Mouse (Mus musculus) bone marrow, adult 2 months (tissue): ENCODE results near the gene Dlx1. TPM values are rescaled to one million over a fixed set of nuclear protein-coding genes. Genes with fewer than 3 reads are reported as not detected.
A peak's percentile ranks its signal among the peaks of the same experiment; 100 is the strongest.

Experiments
- H3K27ac ChIP-seq: fragments of 200-500 bp; 2 replicates; pipeline ENCODE4 v1.5.1; 2012; ENCODE audit warnings: low read depth, mild to moderate bottlenecking, control low read depth, inconsistent platforms, low read length; ENCODE audit not compliant: control insufficient read depth, poor library complexity, insufficient read depth
- H3K4me1 ChIP-seq: fragments of 200-500 bp; 2 replicates; pipeline ENCODE4 v1.6.1; 2011; ENCODE audit warnings: low read length; ENCODE audit not compliant: control insufficient read depth, insufficient read depth
- H3K4me3 ChIP-seq: fragments of 200-500 bp; replicated peaks from 2 replicates; pipeline ENCODE3; 2011; ENCODE audit warnings: mild to moderate bottlenecking, low read depth, low read length, control low read depth; ENCODE audit not compliant: control insufficient read depth
- CTCF ChIP-seq: fragments of 200-500 bp; IDR thresholded peaks from 2 replicates; pipeline ENCODE4 v1.5.1; 2011; ENCODE audit warnings: low read length, control low read depth; ENCODE audit not compliant: control insufficient read depth, insufficient read depth
- POLR2A ChIP-seq: fragments of 200-500 bp; IDR thresholded peaks from 2 replicates; pipeline ENCODE4 v1.6.1; 2011; ENCODE audit warnings: low read depth, mild to moderate bottlenecking, control low read depth, low read length, borderline replicate concordance; ENCODE audit not compliant: control insufficient read depth
- WGBS: fragments of 180-500 bp; shearing (Covaris S2); methylation state at CpG from one replicate; pipeline ENCODE4 v1.1.7; 2018; 5-methylcytosine and 5-hydroxymethylcytosine counted together
- polyA plus RNA-seq: library from polyadenylated mRNA; stranded (reverse); fragments of >200 nt; gene quantifications from 2 replicates; pipeline ENCODE4 v1.2.4, GENCODE M21; 2011; ENCODE audit warnings: low replicate concordance; ENCODE audit not compliant: missing spikeins, insufficient read depth, insufficient read length

Gene Dlx1
- polyA plus RNA-seq, 1 experiment: 0.75 TPM

- no peak overlapping the region for H3K4me3 ChIP-seq
- no peak overlapping the region for H3K27ac ChIP-seq
- no peak for TF ChIP-seq CTCF
- TF ChIP-seq POLR2A: no peak
- H3K4me1 ChIP-seq: no peaks in the 10 kb centered on the region
- 62% methylated on average over 5 of the region's 5 CpGs for WGBS
Observed at GRCm38 (mm10) chr2:71556071-71556470, 28.2 kb downstream of the Dlx1 start.

GRCm38 (mm10) chr2:71566466-71566865 lies 38.6 kb downstream of the Dlx1 start:
- Histone ChIP-seq H3K4me1 (no peaks in the 10 kb centered on the region; the same call in 1 of the 2 replicates), H3K27ac (no peak overlapping the region), H3K4me3 (no peak overlapping the region)
- TF ChIP-seq POLR2A (no peak), CTCF (no peak)
- WGBS: 76% methylated on average over 9 of the region's 9 CpGs

- H3K27ac ChIP-seq: no peak overlapping the region
- 61% methylated on average over 4 of the region's 4 CpGs for WGBS
- no peak for TF ChIP-seq CTCF
- no peak for TF ChIP-seq POLR2A
- no peak overlapping the region for H3K4me3 ChIP-seq
- H3K4me1 ChIP-seq: no peaks in the 10 kb centered on the region; the same call in 1 of the 2 replicates
Observed at GRCm38 (mm10) chr2:71573736-71574135, 45.8 kb downstream of the Dlx1 start.

GRCm38 (mm10) chr2:71577059-71577458 lies 49.1 kb downstream of the Dlx1 start:
- TF ChIP-seq POLR2A: no peak
- TF ChIP-seq CTCF: no peak
- Histone ChIP-seq H3K27ac (no peak overlapping the region), H3K4me3 (no peak overlapping the region), H3K4me1 (no peaks in the 10 kb centered on the region; the same call in 1 of the 2 replicates)
- 73% methylated on average over 2 of the region's 2 CpGs for WGBS

- H3K4me1 ChIP-seq: no peaks in the 10 kb centered on the region; the same call in 1 of the 2 replicates
- peak overlapping the region; percentile 57 for H3K4me3 ChIP-seq
- peak overlapping the region; percentile 64 for H3K27ac ChIP-seq
- WGBS: 3% methylated on average over 50 of the region's 50 CpGs
- TF ChIP-seq POLR2A: no peak
- peak; percentile 39; the same call in 1 of the 2 replicates for TF ChIP-seq CTCF
Observed at GRCm38 (mm10) chr2:71580632-71581466, 52.9 kb downstream of the Dlx1 start.

- no peak overlapping the region for H3K4me3 ChIP-seq
- TF ChIP-seq POLR2A (no peak), CTCF (no peak)
- H3K4me1 ChIP-seq: no peaks in the 10 kb centered on the region; the same call in 1 of the 2 replicates
- 59% methylated on average over 5 of the region's 5 CpGs for WGBS
- H3K27ac ChIP-seq: no peak overlapping the region
Observed at GRCm38 (mm10) chr2:71581488-71581887, 53.6 kb downstream of the Dlx1 start.

Other genes starting within 250 kb of the Dlx1 start
- 20.8 and 22.2 TPM in 2 replicates for gene Slc25a12, start 160.4 kb upstream of the Dlx1 start, polyA plus RNA-seq
- gene Hat1, start 139.2 kb upstream of the Dlx1 start, polyA plus RNA-seq: 72.3 and 83.0 TPM in 2 replicates
- gene Metap1d, start 74.8 kb upstream of the Dlx1 start, polyA plus RNA-seq: 24.7 and 36.8 TPM in 2 replicates
- gene Dlx2, start 18.6 kb downstream of the Dlx1 start, polyA plus RNA-seq: not detected in 2 replicates
- gene Itga6, start 217.5 kb downstream of the Dlx1 start, polyA plus RNA-seq: 22.9 and 38.3 TPM in 2 replicates